Mouse (Mus musculus) spleen, adult 12 weeks (tissue): ENCODE results near the gene Camk1.
A peak's percentile ranks its signal among the peaks of the same experiment; 100 is the strongest.
"Not testable (repeated sequence)": the region's sequence is repeated elsewhere in the genome, so short reads cannot be mapped to it uniquely, and the experiment has no call there.

Source experiments
- DNase-seq: peaks from one replicate; pipeline ENCODE4 v3.0.0; 2022; ENCODE audit warnings: low spot score

The Camk1 gene

GRCm38 (mm10) chr6:113361476-113361875 lies 17.7 kb upstream of the Camk1 start:
- DNase-seq = no peak

DNA sequence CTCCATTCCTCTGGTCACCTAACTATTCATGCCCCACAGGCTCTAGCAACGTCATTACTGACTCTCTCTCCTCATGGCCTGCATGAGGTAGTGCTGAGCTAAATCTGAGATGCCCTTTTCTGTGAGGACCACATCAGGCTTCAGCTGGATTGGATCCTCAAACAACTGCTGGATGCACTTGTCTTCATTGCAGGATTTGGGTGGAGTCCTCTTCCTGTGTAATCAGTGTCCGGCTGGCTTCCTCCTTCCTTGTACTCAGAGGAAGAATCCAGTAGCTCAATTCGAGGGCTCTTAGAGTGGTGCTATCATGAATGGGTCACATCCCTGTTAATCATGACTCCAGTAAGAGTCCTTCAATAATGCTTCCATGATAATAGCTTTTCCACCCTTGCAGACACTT lies 9.9 kb upstream of the Camk1 start:
- DNase-seq = no peak

- no peak for DNase-seq
Observed at GRCm38 (mm10) chr6:113352820-113353219, 9.0 kb upstream of the Camk1 start.

- DNase-seq = no peak
Observed at GRCm38 (mm10) chr6:113351653-113352052, 7.9 kb upstream of the Camk1 start.

DNA sequence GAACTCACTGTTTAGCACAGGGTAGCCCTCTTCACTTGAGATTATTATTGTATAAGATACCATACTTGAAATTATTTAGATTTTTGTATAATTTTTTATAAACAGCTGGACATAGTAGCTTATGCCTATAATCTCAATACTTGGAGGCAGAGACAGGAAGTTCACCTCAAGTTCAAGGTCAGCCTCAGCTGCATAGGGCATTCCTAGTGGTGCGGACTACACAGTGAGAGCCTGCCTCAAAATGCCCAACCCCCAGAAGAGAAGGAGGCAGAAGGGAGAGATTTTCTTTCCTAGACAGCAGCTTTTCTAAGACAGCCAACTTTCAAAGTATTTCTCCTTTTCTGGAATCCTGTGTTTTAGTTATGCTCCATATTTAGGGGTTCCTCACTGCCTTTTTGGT lies 7.4 kb upstream of the Camk1 start:
- DNase-seq = no peak

GRCm38 (mm10) chr6:113350538-113350937 lies 6.8 kb upstream of the Camk1 start:
- DNase-seq = no peak

- no peak for DNase-seq
Observed at GRCm38 (mm10) chr6:113346897-113347296, 3.1 kb upstream of the Camk1 start.

- DNase-seq = no peak
Observed at GRCm38 (mm10) chr6:113344321-113344720, 537 bp upstream of the Camk1 start.

- no peak for DNase-seq
Observed at GRCm38 (mm10) chr6:113342297-113342696, 1.5 kb downstream of the Camk1 start.

DNA sequence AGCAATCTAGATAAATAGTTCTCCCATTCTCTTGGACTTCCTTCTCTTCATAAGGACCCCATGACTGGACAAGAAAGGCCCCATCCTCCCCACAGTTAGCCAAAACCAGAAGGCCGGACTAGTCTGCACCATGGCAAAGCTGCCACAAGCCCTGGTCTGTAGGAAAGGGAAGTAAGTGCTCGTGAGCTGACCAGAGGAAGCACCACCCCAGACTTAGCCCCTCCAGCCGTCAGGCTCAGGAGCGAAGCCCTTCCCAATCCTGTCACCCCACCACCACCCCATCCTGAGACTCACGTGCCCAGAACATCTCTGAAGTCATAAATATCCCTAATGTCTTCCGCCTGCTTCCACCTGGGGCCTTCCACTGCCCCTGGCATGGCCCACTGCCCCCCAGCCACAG lies 2.2 kb downstream of the Camk1 start:
- DNase-seq = no peak

DNA sequence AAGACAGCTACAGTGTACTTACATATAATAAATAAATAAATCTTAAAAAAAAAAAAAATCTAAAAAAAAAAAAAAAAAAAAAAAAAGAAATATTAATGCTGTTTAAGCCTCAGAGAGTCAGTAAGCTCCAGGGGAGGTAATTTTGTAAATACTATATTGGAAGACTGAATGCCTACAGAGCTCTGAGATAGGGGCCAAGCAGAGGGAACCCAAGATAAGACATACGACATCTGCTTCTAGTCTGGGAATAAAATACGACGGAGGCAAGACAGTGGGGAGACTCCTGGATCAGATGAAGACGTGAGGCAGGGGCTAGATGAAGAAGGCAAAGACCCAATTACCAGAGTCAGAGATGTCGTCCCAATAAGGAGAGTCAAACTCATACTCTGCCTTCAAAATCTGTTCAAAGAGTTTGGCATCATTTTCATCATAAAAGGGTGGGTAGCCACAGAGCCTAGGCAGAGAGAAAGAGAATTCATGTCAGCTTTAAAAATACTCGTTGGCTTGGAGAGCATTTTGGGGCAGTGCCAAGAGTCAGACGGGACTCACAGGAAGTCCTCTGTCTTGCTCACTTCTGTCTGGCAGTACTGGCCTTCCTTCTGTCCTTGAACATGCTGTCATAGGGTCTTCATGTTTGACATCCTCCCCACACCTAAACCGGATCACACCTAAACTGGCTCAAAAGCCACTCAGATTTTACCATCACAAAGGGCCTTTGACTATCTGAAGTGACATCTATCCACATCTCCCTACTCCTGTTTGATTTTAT lies 6.7 kb downstream of the Camk1 start:
- DNase-seq = no peak

- no peak for DNase-seq
Observed at GRCm38 (mm10) chr6:113334216-113334615, 9.6 kb downstream of the Camk1 start.

DNA sequence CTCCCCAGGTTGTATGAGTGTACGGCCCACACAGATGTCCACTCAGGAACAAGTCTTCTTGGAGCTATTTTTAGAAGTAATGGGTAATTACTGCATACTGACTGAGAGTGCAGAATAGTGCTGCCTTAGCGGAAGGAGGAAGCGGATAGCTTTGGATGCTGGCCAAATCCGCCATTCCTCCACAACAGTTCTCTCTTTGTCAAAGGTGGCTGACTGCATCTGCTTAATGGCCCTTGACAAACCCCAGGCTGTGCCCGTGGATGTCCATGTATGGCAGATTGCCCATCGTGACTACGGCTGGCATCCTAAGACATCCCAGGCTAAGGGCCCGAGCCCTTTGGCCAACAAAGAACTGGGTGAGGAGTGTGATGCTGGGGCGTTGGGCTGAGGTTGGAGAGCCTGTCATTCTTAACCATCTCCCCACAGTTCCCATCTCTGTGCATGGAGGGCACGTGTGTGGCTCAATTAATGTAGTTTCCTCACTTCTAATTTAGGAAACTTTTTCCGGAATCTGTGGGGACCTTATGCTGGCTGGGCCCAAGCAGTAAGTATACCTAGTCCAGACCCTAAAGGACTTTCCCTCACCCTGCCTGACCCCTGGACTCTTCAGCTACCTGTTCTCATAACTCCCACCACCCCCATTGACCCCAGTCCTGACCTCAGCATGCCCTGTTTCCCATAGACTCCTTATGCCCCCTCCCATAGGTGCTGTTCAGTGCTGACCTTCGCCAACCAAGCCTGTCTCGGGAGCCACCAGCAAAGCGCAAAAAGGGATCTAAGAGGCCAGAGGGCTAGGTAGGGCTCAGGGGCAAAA lies 10.4 kb downstream of the Camk1 start:
- DNase-seq = no peak

DNA sequence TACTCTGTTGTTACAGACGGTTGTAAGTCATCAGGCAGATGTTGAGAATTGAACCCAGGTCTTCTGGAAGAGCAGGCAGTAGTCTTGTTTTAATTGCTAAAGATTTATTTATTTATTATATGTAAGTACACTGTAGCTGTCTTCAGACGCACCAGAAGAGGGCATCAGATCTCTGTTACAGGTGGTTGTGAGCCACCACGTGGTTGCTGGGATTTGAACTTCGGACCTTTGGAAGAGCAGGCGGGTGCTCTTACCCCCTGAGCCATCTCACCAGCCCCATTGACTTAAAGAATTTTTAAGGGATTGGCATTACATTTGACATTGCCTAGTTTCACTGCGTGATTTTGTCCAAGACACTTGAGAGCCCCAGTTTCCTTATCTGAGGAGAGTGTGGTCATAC lies 11.1 kb downstream of the Camk1 start:
- DNase-seq = not testable (repeated sequence)

DNA sequence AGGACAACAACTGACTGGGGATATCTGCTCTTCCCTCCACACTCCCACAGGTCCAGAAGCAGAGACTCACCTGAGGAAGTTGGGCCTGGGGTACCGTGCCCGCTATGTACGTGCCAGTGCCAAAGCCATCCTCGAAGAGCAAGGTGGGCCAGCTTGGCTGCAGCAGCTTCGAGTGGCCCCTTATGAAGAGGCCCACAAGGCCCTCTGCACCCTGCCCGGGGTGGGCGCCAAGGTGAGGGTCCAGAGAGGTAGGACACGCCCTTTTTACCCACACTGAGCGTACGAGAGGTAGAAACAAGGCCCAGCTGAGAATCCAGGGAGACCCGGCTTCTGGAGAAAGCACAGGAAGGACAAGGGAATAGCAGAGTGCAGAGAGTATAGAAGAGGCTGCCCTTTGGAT lies 12.1 kb downstream of the Camk1 start:
- no peak for DNase-seq

DNA sequence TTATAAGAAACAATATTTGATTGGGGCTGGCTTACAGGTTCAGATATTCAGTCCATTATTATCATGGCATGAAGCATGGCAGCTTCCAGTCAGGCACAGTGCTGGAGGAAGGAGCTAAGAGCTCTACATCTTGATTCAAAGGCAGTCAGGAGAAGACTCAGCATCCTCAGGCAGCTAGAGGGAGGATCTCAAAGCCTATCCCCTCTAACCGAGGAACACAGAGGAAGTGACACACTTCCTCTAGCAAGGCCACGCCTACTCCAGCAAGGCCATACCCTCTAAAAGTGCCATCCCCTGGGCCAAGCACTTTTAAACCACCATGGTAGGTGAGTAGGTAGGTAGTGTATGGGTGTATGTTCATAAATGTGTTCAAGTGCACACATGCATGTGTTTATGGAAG lies 13.2 kb downstream of the Camk1 start:
- no peak for DNase-seq

- DNase-seq = no peak
Observed at GRCm38 (mm10) chr6:113329396-113329795, 14.4 kb downstream of the Camk1 start.

- DNase-seq = peak; percentile 93
Observed at GRCm38 (mm10) chr6:113326533-113327315, 17.1 kb downstream of the Camk1 start, which contains the start of gene Ogg1. TSS of gene Ogg1 (plus strand) at chr6:113326972.

DNA sequence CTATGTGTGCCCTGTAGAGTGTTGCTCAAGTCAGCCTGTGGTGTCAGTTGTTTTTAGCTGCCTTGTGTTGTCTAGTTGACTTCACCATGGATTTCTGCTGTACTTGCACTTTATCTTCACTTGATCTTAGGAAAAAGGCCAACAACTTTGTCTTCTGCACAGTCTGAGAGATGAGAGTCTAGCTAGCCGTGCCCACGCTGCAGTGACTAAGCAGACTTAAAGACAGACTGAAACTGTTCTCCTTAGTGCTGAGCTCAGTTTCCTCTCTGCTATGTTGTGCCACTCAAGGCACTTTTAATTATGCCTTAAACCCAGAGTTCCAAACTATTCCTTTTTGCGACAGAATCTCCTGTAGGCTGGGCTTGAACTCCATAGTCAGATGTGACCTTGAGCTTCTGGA lies 27.8 kb downstream of the Camk1 start:
- no peak for DNase-seq

GRCm38 (mm10) chr6:113308141-113308540 lies 35.6 kb downstream of the Camk1 start:
- peak; percentile 22 for DNase-seq

DNA sequence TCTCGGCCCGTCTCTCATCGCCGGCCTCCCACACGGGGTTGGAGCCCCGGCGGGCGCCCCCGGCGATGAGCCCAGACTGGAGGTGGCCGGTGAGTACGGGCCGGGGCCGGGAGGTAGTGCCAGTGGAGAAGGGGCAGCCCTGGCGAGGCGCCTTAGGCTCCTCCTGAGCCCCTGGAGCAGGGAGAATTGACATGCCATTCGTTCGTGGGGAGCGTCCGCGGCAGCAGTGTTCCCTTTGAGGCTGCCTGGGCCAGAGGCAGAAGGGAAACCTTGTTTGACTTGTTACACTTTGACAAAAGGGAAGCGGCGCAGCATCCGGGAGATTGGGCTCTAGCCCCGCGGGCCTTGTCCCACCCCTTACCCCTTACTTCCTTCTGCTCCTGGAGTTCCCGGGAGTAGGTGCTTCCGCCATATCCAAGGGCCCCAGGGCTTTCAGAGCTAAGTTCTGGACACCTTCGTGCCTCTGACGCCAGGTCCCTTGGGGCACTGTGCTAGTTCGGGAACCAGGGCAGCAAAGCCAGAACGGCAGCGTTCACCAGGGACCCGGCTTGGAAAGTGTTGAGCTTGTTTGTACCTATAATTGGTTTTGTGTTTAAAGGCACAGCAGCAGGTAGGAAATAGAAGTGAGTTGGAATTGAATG lies 36.2 kb downstream of the Camk1 start:
- DNase-seq = peak; percentile 48

DNA sequence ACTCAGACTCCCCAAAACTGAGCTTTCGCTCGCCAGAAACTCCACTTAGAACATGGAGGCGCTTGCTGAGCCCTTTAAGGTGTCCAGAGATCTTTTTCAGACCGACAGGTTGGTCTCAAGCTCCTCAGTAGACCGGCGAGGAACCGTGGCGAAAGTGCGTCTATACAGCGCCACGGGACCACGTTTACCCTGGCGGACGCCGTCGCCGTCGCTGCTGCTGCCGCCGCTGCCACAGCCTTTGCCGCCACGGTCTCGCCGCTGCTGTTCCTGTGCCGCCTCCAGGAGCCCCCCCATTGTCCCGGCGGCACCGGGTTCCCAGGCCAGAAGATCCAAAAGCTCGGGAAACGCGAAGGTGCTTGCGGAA lies 36.8 kb downstream of the Camk1 start, which contains the start of gene Brpf1:
Gene Brpf1 (plus strand): TSS at position 152 of the 364 bp plus-strand sequence.
- DNase-seq = no peak
